Mouse (Mus musculus) CH12.LX (cell line): ENCODE measurements at regions not wholly inside any gene's neighbourhood (a gene's known extent, or its start where the extent isn't known, plus 50 kb on each side); places are given as distances from the start of the nearest gene placed in this dataset.
A peak's percentile ranks its signal among the peaks of the same experiment; 100 is the strongest.
"Not testable (repeated sequence)": the region's sequence is repeated elsewhere in the genome, so short reads cannot be mapped to it uniquely, and the experiment has no call there.

ENCODE experiments used
- DNase-seq: peaks from one replicate; pipeline ENCODE4 v3.0.0-alpha.2; 2013; ENCODE audit errors: extremely low read depth
- H3K27ac ChIP-seq: 2 replicates; pipeline ENCODE4 v1.5.1; 2012; ENCODE audit warnings: low read depth, mild to moderate bottlenecking, control low read depth, moderate library complexity; ENCODE audit not compliant: insufficient read depth
- H3K27me3 ChIP-seq: replicated peaks from 2 replicates; pipeline ENCODE3; 2012; ENCODE audit warnings: inconsistent platforms
- H3K36me3 ChIP-seq, 2 experiments: replicated peaks in 1 of 2; 2 replicates each; pipeline versions ENCODE3 to v1.6.1; 2012; ENCODE audit warnings: inconsistent platforms in 1 of 2, low read length in 1 of 2, mild to moderate bottlenecking in 1 of 2, mixed read lengths in 1 of 2, moderate library complexity in 1 of 2; ENCODE audit not compliant: control insufficient read depth in 1 of 2, insufficient read depth in 1 of 2
- H3K4me1 ChIP-seq, 2 experiments: 2 replicates each; pipeline ENCODE4 v1.6.1; 2012; ENCODE audit warnings: inconsistent platforms in 1 of 2, moderate library complexity in 1 of 2; ENCODE audit not compliant: insufficient read depth in 2 of 2, control insufficient read depth in 1 of 2
- H3K4me2 ChIP-seq: 2 replicates; pipeline ENCODE4 v1.6.1; 2012; ENCODE audit warnings: low read depth, mild to moderate bottlenecking, control low read depth; ENCODE audit not compliant: poor library complexity, insufficient read depth, severe bottlenecking
- H3K4me3 ChIP-seq, 3 experiments: fragments of 150-350 bp in 1 of 3; sonication (generic) in 1 of 3; replicated peaks in 1 of 3; 2 replicates each; pipeline versions ENCODE3 to v1.5.1; 2011 to 2012; ENCODE audit warnings: low read depth in 2 of 3, low read length in 2 of 3, mild to moderate bottlenecking in 2 of 3, moderate library complexity in 2 of 3, control low read depth in 1 of 3, improper control_type of control experiment in 1 of 3, inconsistent platforms in 1 of 3, mixed read lengths in 1 of 3; ENCODE audit not compliant: poor library complexity in 1 of 3
- H3K79me2 ChIP-seq: replicated peaks from 2 replicates; pipeline ENCODE4 v1.6.1; 2012; ENCODE audit warnings: mild to moderate bottlenecking, moderate library complexity; ENCODE audit not compliant: control insufficient read depth, poor library complexity, insufficient read depth, severe bottlenecking; ENCODE audit errors: extremely low read depth
- H3K9ac ChIP-seq: 2 replicates; pipeline ENCODE4 v1.6.1; 2012; ENCODE audit warnings: low read depth, mild to moderate bottlenecking, control low read depth, moderate library complexity; ENCODE audit not compliant: insufficient read depth
- H3K9me3 ChIP-seq: replicated peaks from 2 replicates; pipeline ENCODE3; 2012; ENCODE audit warnings: low read length, inconsistent platforms, mixed read lengths
- CTCF ChIP-seq, 2 experiments: IDR thresholded peaks in 1 of 2; conservative IDR thresholded peaks in 1 of 2; 2 replicates each; pipeline ENCODE4 v1.5.1; 2011 to 2012; ENCODE audit warnings: low read depth in 2 of 2, low read length in 2 of 2, improper control_type of control experiment in 1 of 2, inconsistent platforms in 1 of 2, mild to moderate bottlenecking in 1 of 2, moderate library complexity in 1 of 2
- ETS1 ChIP-seq: conservative IDR thresholded peaks from 2 replicates; pipeline ENCODE4 v1.6.1; 2012; ENCODE audit warnings: low read depth, mild to moderate bottlenecking, inconsistent platforms, low read length, improper control_type of control experiment, moderate library complexity
- MYC ChIP-seq: IDR thresholded peaks from 2 replicates; pipeline ENCODE4 v1.6.1; 2011; ENCODE audit warnings: low read depth, mild to moderate bottlenecking, improper control_type of control experiment, low read length
- POLR2A ChIP-seq: IDR thresholded peaks from 2 replicates; pipeline ENCODE4 v1.6.1; 2011; ENCODE audit warnings: low read depth, mild to moderate bottlenecking, improper control_type of control experiment, low read length
- RCOR1 ChIP-seq: conservative IDR thresholded peaks from 2 replicates; pipeline ENCODE4 v1.6.1; 2012; ENCODE audit warnings: low read depth, mild to moderate bottlenecking, inconsistent platforms, low read length, improper control_type of control experiment
- SIN3A ChIP-seq: IDR thresholded peaks from 2 replicates; pipeline ENCODE4 v1.6.1; 2012; ENCODE audit warnings: low read length, improper control_type of control experiment, inconsistent platforms
- TCF12 ChIP-seq: IDR thresholded peaks from 2 replicates; pipeline ENCODE4 v1.6.1; 2014; ENCODE audit warnings: low read depth, mild to moderate bottlenecking, inconsistent platforms, low read length, improper control_type of control experiment
- USF2 ChIP-seq: conservative IDR thresholded peaks from 2 replicates; pipeline ENCODE4 v1.6.1; 2011; ENCODE audit warnings: low read depth, low read length, improper control_type of control experiment
- dilution Hi-C: fragments of 300-500 bp; cut with MboI; formaldehyde crosslinking; loops from 2 replicates; pipeline ENCODE4 v1.14.3; 2020; ENCODE audit warnings: low sequenced_read_pairs; ENCODE audit not compliant: extremely low pct_unique_long_range_greater_than_20kb, extremely low pct_ligation_motif_present
- in situ Hi-C: fragments of 300-500 bp; cut with MboI; formaldehyde crosslinking; loops from 3 replicates; pipeline ENCODE4 v1.14.3; 2019; ENCODE audit warnings: low sequenced_read_pairs, low pct_ligation_motif_present, low pct_unique_long_range_greater_than_20kb, mixed read lengths

- dilution Hi-C loops (no loop called here), in situ Hi-C loops (no loop called here)
- H3K4me1 ChIP-seq = no peaks in the 10 kb centered on the region
- no peaks in the 10 kb centered on the region for H3K79me2 ChIP-seq
- H3K9ac ChIP-seq = no peak overlapping the region
- H3K4me3 ChIP-seq = no peak overlapping the region
- no peak for DNase-seq
- peaks cover 81% of the 10 kb centered on the region for H3K27me3 ChIP-seq
- H3K27ac ChIP-seq = no peak overlapping the region
- H3K9me3 ChIP-seq = no peaks in the 10 kb centered on the region
- no peaks in the 10 kb centered on the region for H3K36me3 ChIP-seq
- TF ChIP-seq USF2 (no peak), TCF12 (no peak), CTCF (conservative IDR thresholded peaks at IDR 0.05 in 1 of 2, IDR thresholded peaks at IDR 0.05 in 1 of 2; ENCODE audit: low read depth in 2 of 2, low read length in 2 of 2) (peak in 1 of 2 experiments; percentile 2; a peak in 1 of 4 replicates), RCOR1 (no peak)
- TF ChIP-seq, all 38 proteins: peak for 1
- H3K4me2 ChIP-seq = no peak overlapping the region
Observed at GRCm38 (mm10) chr6:84299146-84299545, 290.8 kb downstream of the Dysf start.

- not testable (repeated sequence) for H3K9ac ChIP-seq
Observed at GRCm38 (mm10) chr6:84273907-84274306, 265.5 kb downstream of the Dysf start.

GRCm38 (mm10) chr6:84272520-84273311, 264.3 kb downstream of the Dysf start:
- Histone ChIP-seq H3K9ac (no peak overlapping the region), H3K27me3 (peaks cover 77% of the 10 kb centered on the region), H3K36me3 (no peaks in the 10 kb centered on the region), H3K4me2 (no peak overlapping the region), H3K27ac (no peak overlapping the region), H3K4me3 (no peak overlapping the region), H3K79me2 (no peaks in the 10 kb centered on the region), H3K9me3 (no peaks in the 10 kb centered on the region), H3K4me1 (no peaks in the 10 kb centered on the region)
- dilution Hi-C loops (no loop called here), in situ Hi-C loops (no loop called here)
- no peak for DNase-seq
- TF ChIP-seq TCF12 (no peak), SIN3A (no peak), POLR2A (no peak), RCOR1 (no peak), CTCF (conservative IDR thresholded peaks at IDR 0.05 in 1 of 2, IDR thresholded peaks at IDR 0.05 in 1 of 2; ENCODE audit: low read depth in 2 of 2, low read length in 2 of 2) (no peak; a peak in 1 of 4 replicates), MYC (no peak), ETS1 (no peak)

More at GRCm38 (mm10) chr6:84273907-84274306, 265.5 kb downstream of the Dysf start:
- H3K4me1 ChIP-seq, H3K27ac ChIP-seq, H3K79me2 ChIP-seq, H3K4me3 ChIP-seq, H3K36me3 ChIP-seq, in situ Hi-C loops, DNase-seq, H3K4me2 ChIP-seq, dilution Hi-C loops, H3K9me3 ChIP-seq: not testable (repeated sequence)
- H3K27me3 ChIP-seq = peaks cover 77% of the 10 kb centered on the region
